Mouse (Mus musculus) liver, embryonic 11.5 days (tissue): ENCODE results near the gene Dido1. TPM values are rescaled to one million over a fixed set of nuclear protein-coding genes. Genes with fewer than 3 reads are reported as not detected.
A peak's percentile ranks its signal among the peaks of the same experiment; 100 is the strongest.

ENCODE experiments used
- ATAC-seq: fragments of 200-750 bp; cut with Nextera tagmentation; replicated peaks from 2 replicates; pipeline ENCODE4 v1.8.0; 2017; ENCODE audit warnings: moderate number of reproducible peaks, mild to moderate bottlenecking, moderate TSS enrichment, moderate library complexity; ENCODE audit not compliant: low FRiP score
- DNase-seq: peaks from one replicate; pipeline ENCODE4 v3.0.0-alpha.2; 2017; ENCODE audit warnings: low spot score
- H3K27ac ChIP-seq: fragments of 300-500 bp; sonication (generic); 2 replicates; pipeline ENCODE4 v1.5.1; 2014; ENCODE audit warnings: mild to moderate bottlenecking, low read depth, low read length, control low read depth
- H3K27me3 ChIP-seq: fragments of 300-500 bp; sonication (generic); replicated peaks from 2 replicates; pipeline ENCODE4 v1.6.1; 2014; ENCODE audit warnings: low read length, mixed read lengths; ENCODE audit not compliant: control insufficient read depth, insufficient read depth
- H3K36me3 ChIP-seq: fragments of 300-500 bp; sonication (generic); 2 replicates; pipeline ENCODE4 v1.6.1; 2014; ENCODE audit warnings: mild to moderate bottlenecking, low read length, moderate library complexity, mixed read lengths; ENCODE audit not compliant: control insufficient read depth, insufficient read depth
- H3K4me1 ChIP-seq: fragments of 300-500 bp; sonication (generic); replicated peaks from 2 replicates; pipeline ENCODE4 v1.6.1; 2014; ENCODE audit warnings: low read length, mixed read lengths; ENCODE audit not compliant: control insufficient read depth, insufficient read depth
- H3K4me2 ChIP-seq: fragments of 300-500 bp; sonication (generic); 2 replicates; pipeline ENCODE4 v1.6.1; 2014; ENCODE audit warnings: mild to moderate bottlenecking, control low read depth, moderate library complexity
- H3K4me3 ChIP-seq: fragments of 300-500 bp; sonication (generic); 2 replicates; pipeline ENCODE4 v1.5.1; 2014; ENCODE audit warnings: low read depth, low read length, control low read depth
- H3K9ac ChIP-seq: fragments of 300-500 bp; sonication (generic); 2 replicates; pipeline ENCODE4 v1.6.1; 2014; ENCODE audit warnings: low read depth, low read length, control low read depth
- H3K9me3 ChIP-seq: fragments of 300-500 bp; sonication (generic); 2 replicates; pipeline ENCODE4 v1.6.1; 2016; ENCODE audit warnings: low read length, inconsistent platforms, mixed read lengths; ENCODE audit not compliant: control insufficient read depth
- WGBS: fragments of 180-500 bp; shearing (Covaris S2); extraction: QIAGEN DNeasy Blood & Tissue Kit; methylation state at CpG from one replicate; pipeline ENCODE4 v1.1.7; 2014; 5-methylcytosine and 5-hydroxymethylcytosine counted together
- polyA plus RNA-seq: library from polyadenylated mRNA; unstranded; fragments of >200 nt; fragmentation: Nextera tagmentation; extraction: Ambion mirVana; gene quantifications from 2 replicates; pipeline ENCODE4 v1.2.1, GENCODE M21; 2014

Gene Dido1
- polyA plus RNA-seq, 1 experiment from 2014 or later = 29.8 TPM

- Histone ChIP-seq H3K27me3 (no peaks in the 10 kb centered on the region; the same call in 1 of the 2 replicates), H3K4me3 (no peak overlapping the region), H3K9ac (no peak overlapping the region), H3K4me1 (no peaks in the 10 kb centered on the region), H3K4me2 (no peak overlapping the region), H3K27ac (no peak overlapping the region), H3K36me3 (no peaks in the 10 kb centered on the region), H3K9me3 (no peaks in the 10 kb centered on the region)
- 97% methylated on average over 2 of the region's 2 CpGs for WGBS
- DNase-seq = no peak
- ATAC-seq = no peak
These were observed 33.5 kb upstream of the Dido1 start for GRCm38 (mm10) chr2:180743321-180743720.

DNA sequence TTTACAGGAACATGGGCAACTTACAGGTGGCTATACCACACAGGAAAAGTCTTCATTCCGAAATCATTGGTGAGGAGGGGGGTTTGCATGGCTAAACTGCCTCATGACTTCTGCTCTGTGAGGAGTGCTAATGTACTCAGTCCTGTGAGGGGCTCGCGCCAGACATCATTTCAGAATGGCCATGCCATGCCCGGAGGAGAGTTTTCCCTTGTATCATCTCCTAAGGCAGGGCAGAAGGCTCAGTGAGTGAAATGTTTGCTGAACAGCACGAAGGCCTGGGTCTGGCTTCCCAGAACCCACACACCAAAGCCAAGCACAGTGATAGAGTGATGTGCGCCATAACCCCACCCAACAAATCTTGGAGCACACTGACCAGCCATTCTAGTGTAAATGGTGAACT is 33.0 kb upstream of the Dido1 start:
- H3K36me3 ChIP-seq = no peaks in the 10 kb centered on the region
- H3K9ac ChIP-seq = no peak overlapping the region
- no peak overlapping the region for H3K4me3 ChIP-seq
- no peak overlapping the region for H3K27ac ChIP-seq
- H3K4me2 ChIP-seq = no peak overlapping the region
- 78% methylated on average over 6 of the region's 6 CpGs for WGBS
- H3K27me3 ChIP-seq = no peaks in the 10 kb centered on the region; the same call in 1 of the 2 replicates
- ATAC-seq (no peak), DNase-seq (no peak)
- H3K9me3 ChIP-seq = no peaks in the 10 kb centered on the region
- H3K4me1 ChIP-seq = no peaks in the 10 kb centered on the region

GRCm38 (mm10) chr2:180741421-180741820 is 31.6 kb upstream of the Dido1 start:
- DNase-seq (no peak), ATAC-seq (no peak)
- no peaks in the 10 kb centered on the region for H3K9me3 ChIP-seq
- no peak overlapping the region for H3K9ac ChIP-seq
- no peaks in the 10 kb centered on the region; the same call in 1 of the 2 replicates for H3K27me3 ChIP-seq
- no peaks in the 10 kb centered on the region for H3K4me1 ChIP-seq
- H3K36me3 ChIP-seq = no peaks in the 10 kb centered on the region
- 66% methylated on average over 7 of the region's 7 CpGs for WGBS
- H3K4me3 ChIP-seq = no peak overlapping the region
- H3K4me2 ChIP-seq = no peak overlapping the region
- H3K27ac ChIP-seq = no peak overlapping the region

DNA sequence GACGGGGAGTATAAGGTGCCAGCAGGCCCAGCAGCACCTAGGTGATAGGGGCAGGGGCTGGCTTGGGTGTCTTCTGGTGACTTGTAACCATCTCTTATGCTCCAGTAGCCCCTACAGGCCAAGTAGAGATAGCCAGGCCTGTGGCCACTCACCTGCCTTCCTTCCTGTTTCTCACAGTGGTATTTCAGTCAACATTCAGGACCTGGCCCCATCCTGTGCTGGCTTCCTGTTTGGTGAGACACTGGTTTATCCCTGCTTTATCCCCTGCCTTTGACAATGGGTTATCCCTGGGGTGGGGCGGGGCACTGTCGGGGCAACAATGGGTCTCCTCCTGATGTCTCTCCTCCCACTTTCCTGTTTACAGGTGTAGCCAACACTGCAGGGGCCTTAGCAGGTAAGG is 30.6 kb upstream of the Dido1 start:
- WGBS = 26% methylated on average over 3 of the region's 3 CpGs
- Histone ChIP-seq H3K4me3 (no peak overlapping the region), H3K9ac (no peak overlapping the region), H3K27ac (no peak overlapping the region), H3K36me3 (no peaks in the 10 kb centered on the region), H3K27me3 (no peaks in the 10 kb centered on the region; the same call in 1 of the 2 replicates), H3K4me1 (no peaks in the 10 kb centered on the region), H3K4me2 (no peak overlapping the region), H3K9me3 (no peaks in the 10 kb centered on the region)
- ATAC-seq = no peak
- no peak for DNase-seq

GRCm38 (mm10) chr2:180737984-180738383 is 28.2 kb upstream of the Dido1 start:
- Histone ChIP-seq H3K4me3 (no peak overlapping the region), H3K4me1 (no peaks in the 10 kb centered on the region), H3K4me2 (no peak overlapping the region), H3K27me3 (no peaks in the 10 kb centered on the region; the same call in 1 of the 2 replicates), H3K9ac (no peak overlapping the region), H3K36me3 (no peaks in the 10 kb centered on the region), H3K27ac (no peak overlapping the region), H3K9me3 (no peaks in the 10 kb centered on the region)
- DNase-seq = no peak
- no peak for ATAC-seq
- 68% methylated on average over 2 of the region's 2 CpGs for WGBS

DNA sequence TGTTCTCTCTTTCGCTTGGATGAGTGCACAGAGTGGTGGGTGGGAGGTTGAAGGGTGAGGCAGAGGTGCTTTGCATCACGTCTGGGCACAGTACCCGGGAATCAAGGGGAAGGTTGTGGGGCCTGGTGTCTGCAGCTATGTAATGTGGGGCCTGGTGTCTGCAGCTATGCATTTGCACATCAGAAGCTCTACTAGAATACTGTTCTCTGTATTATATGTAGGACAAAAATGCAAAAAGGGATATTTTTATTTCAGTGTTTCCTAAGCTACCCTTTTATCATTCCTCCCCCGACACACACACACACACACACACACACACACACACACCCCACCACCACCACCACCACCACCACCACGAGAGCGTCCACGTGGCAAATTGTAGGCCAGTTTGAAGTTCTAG is 25.4 kb upstream of the Dido1 start:
- peaks cover 6% of the 10 kb centered on the region; the same call in 1 of the 2 replicates for H3K4me1 ChIP-seq
- H3K36me3 ChIP-seq = no peaks in the 10 kb centered on the region
- H3K27ac ChIP-seq = no peak overlapping the region
- ATAC-seq (no peak), DNase-seq (no peak)
- WGBS = 82% methylated on average over 7 of the region's 7 CpGs
- H3K9me3 ChIP-seq = no peaks in the 10 kb centered on the region
- no peaks in the 10 kb centered on the region for H3K27me3 ChIP-seq
- H3K4me2 ChIP-seq = no peak overlapping the region
- no peak overlapping the region for H3K4me3 ChIP-seq
- H3K9ac ChIP-seq = no peak overlapping the region

GRCm38 (mm10) chr2:180731984-180732383 is 22.2 kb upstream of the Dido1 start:
- 53% methylated on average over 6 of the region's 6 CpGs for WGBS

DNA sequence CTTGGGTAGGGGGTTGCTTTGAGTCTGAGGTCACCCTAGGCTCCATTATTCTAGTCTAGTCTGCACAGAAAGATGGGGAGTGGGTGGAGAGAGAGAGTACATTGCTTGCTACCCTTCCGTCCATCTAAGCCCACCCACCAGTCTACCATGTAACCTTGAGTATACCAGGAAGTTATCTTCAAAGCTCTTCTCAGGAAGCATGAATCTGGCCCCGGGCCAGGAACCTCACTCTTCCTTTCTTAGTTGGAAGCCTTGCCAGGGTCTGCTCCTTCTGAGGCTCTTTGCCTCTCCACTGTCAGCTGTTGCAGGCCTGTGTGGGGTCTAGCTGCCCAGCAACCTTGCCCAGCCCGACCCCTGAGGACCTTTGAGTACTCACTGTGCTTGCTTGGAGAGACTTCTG is 21.2 kb upstream of the Dido1 start:
- 65% methylated on average over 3 of the region's 3 CpGs for WGBS
- no peak overlapping the region for H3K27ac ChIP-seq
- peaks cover 19% of the 10 kb centered on the region for H3K4me1 ChIP-seq
- DNase-seq (no peak), ATAC-seq (no peak)
- no peak overlapping the region for H3K4me3 ChIP-seq
- H3K4me2 ChIP-seq = no peak overlapping the region
- no peak overlapping the region for H3K9ac ChIP-seq
- H3K27me3 ChIP-seq = no peaks in the 10 kb centered on the region
- no peaks in the 10 kb centered on the region for H3K9me3 ChIP-seq
- no peaks in the 10 kb centered on the region for H3K36me3 ChIP-seq

More at GRCm38 (mm10) chr2:180731984-180732383, 22.2 kb upstream of the Dido1 start:
- Histone ChIP-seq H3K27ac (no peak overlapping the region), H3K4me3 (no peak overlapping the region), H3K4me1 (peaks cover 10% of the 10 kb centered on the region), H3K9me3 (no peaks in the 10 kb centered on the region), H3K27me3 (no peaks in the 10 kb centered on the region), H3K36me3 (no peaks in the 10 kb centered on the region), H3K4me2 (no peak overlapping the region), H3K9ac (no peak overlapping the region)
- DNase-seq = no peak
- ATAC-seq = peak; percentile 54; the same call in 1 of the 2 replicates

DNA sequence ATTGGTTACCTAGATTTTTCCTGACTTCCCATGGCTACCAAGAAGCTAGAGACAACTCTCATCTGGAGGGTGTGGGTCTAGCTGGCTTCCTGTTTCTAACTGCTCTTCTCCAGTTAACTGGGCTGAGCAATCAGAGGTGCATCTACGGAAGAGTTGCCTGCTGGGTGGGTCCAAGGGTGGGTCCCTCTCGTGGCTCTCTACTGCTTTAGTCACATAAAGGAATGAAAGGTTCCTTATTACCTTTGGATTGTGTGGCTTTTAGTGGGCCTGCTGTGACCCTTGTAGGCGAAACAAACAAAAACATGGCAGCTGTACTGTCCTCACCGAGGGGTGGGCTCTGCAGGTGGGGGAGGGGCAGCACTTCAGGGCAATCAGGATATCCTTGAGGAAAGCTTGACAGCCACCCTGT is 17.8 kb upstream of the Dido1 start:
- H3K4me3 ChIP-seq = no peak overlapping the region
- H3K36me3 ChIP-seq = no peaks in the 10 kb centered on the region
- no peaks in the 10 kb centered on the region for H3K27me3 ChIP-seq
- DNase-seq (no peak), ATAC-seq (no peak)
- H3K27ac ChIP-seq = no peak overlapping the region
- H3K9ac ChIP-seq = no peak overlapping the region
- peaks cover 37% of the 10 kb centered on the region for H3K4me1 ChIP-seq
- H3K9me3 ChIP-seq = no peaks in the 10 kb centered on the region
- 56% methylated on average over 4 of the region's 4 CpGs for WGBS
- H3K4me2 ChIP-seq = no peak overlapping the region
